ENCODE assay signal across 8 mouse cellular contexts in genomic region chr17:51534678-51535077, GRCm38 (mm10).
DNase-seq lines count a peak whose midpoint lies in the region; ATAC-seq and TF ChIP-seq lines count a peak whose summit lies in the region.

No protein-coding gene starts in this region.

- no peak overlapping the region for H3K9ac ChIP-seq in kidney, embryonic 14.5 days (ENCODE audit: low read depth, low read length)
- H3K9ac ChIP-seq in embryonic facial prominence, embryonic 11.5 days (replicated peaks; ENCODE audit: low read length) = no peak overlapping the region
- no peak overlapping the region; the same call in 1 of the 2 replicates for H3K9ac ChIP-seq in hindbrain, embryonic 16.5 days (ENCODE audit: low read depth, low read length)

- no peaks in the 10 kb centered on the region for H3K27me3 ChIP-seq in kidney, embryonic 14.5 days (ENCODE audit: control insufficient read depth, insufficient read depth, low read length)
- H3K27me3 ChIP-seq in embryonic facial prominence, embryonic 11.5 days (ENCODE audit: control insufficient read depth, insufficient read depth, low read length) = no peaks in the 10 kb centered on the region; the same call in 1 of the 2 replicates
- H3K27me3 ChIP-seq in hindbrain, embryonic 16.5 days (replicated peaks; ENCODE audit: control insufficient read depth, insufficient read depth, low read length) = no peaks in the 10 kb centered on the region

- no peaks in the 10 kb centered on the region for H3K4me1 ChIP-seq in kidney, embryonic 14.5 days (ENCODE audit: control insufficient read depth, insufficient read depth, low read length)
- H3K4me1 ChIP-seq in embryonic facial prominence, embryonic 11.5 days (ENCODE audit: control insufficient read depth, insufficient read depth, low read length) = peaks cover 4% of the 10 kb centered on the region
- H3K4me1 ChIP-seq in hindbrain, embryonic 16.5 days (ENCODE audit: control insufficient read depth, insufficient read depth, low read depth, low read length) = peaks cover 2% of the 10 kb centered on the region
- peaks cover 8% of the 10 kb centered on the region for H3K4me1 ChIP-seq in olfactory bulb, adult 2 months (ENCODE audit: control insufficient read depth, insufficient read depth, low read length)

- H3K27ac ChIP-seq in kidney, embryonic 14.5 days (ENCODE audit: low read depth, low read length) = no peak overlapping the region
- H3K27ac ChIP-seq in embryonic facial prominence, embryonic 11.5 days (replicated peaks; ENCODE audit: low read depth, low read length) = no peak overlapping the region
- H3K27ac ChIP-seq in hindbrain, embryonic 16.5 days (ENCODE audit: low read depth, low read length) = no peak overlapping the region
- no peak overlapping the region for H3K27ac ChIP-seq in olfactory bulb, adult 2 months (ENCODE audit: insufficient read depth, low read depth, low read length)

- DNase-seq in kidney, postnatal 25 days = no peak
- DNase-seq in adrenal gland, postnatal 25 days = peak; percentile 11
- DNase-seq in embryonic facial prominence, embryonic 11.5 days (ENCODE audit: low spot score) = peak; percentile 34
- DNase-seq in c-Kit-positive CD71-positive TER-119-positive erythroid progenitor cells, embryonic 14.5 days (ENCODE audit: low spot score) = no peak
- DNase-seq in testis, postnatal 14 days (ENCODE audit: low spot score) = no peak

- H3K36me3 ChIP-seq in kidney, embryonic 14.5 days (ENCODE audit: control insufficient read depth, insufficient read depth, low read length) = no peaks in the 10 kb centered on the region
- H3K36me3 ChIP-seq in embryonic facial prominence, embryonic 11.5 days (replicated peaks; ENCODE audit: control insufficient read depth, insufficient read depth, low read depth, low read length) = no peaks in the 10 kb centered on the region
- no peaks in the 10 kb centered on the region for H3K36me3 ChIP-seq in hindbrain, embryonic 16.5 days (ENCODE audit: control insufficient read depth, insufficient read depth, low read length)

- TF ChIP-seq CTCF in olfactory bulb, adult 2 months (IDR thresholded peaks at IDR 0.05; ENCODE audit: insufficient read depth, low read depth, low read length) = no peak

- H3K9me3 ChIP-seq in kidney, embryonic 14.5 days (ENCODE audit: control insufficient read depth, low read length) = no peaks in the 10 kb centered on the region
- no peaks in the 10 kb centered on the region for H3K9me3 ChIP-seq in embryonic facial prominence, embryonic 11.5 days (replicated peaks; ENCODE audit: control insufficient read depth, low read length)
- no peaks in the 10 kb centered on the region for H3K9me3 ChIP-seq in hindbrain, embryonic 16.5 days (ENCODE audit: control insufficient read depth, low read length)

- peak overlapping the region; percentile 39 for H3K4me2 ChIP-seq in kidney, embryonic 14.5 days (replicated peaks; ENCODE audit: low read depth, low read length)
- peak overlapping the region; percentile 32 for H3K4me2 ChIP-seq in embryonic facial prominence, embryonic 11.5 days (ENCODE audit: low read depth, low read length)
- peak overlapping the region; percentile 67 for H3K4me2 ChIP-seq in hindbrain, embryonic 16.5 days (ENCODE audit: low read length)

- ATAC-seq in kidney, embryonic 14.5 days (ENCODE audit: low FRiP score, low TSS enrichment) = peak; percentile 91
- peak; percentile 82 for ATAC-seq in embryonic facial prominence, embryonic 11.5 days (replicated peaks; ENCODE audit: insufficient number of reproducible peaks, low FRiP score, low TSS enrichment, low read depth)
- peak; percentile 78; the same call in 1 of the 2 replicates for ATAC-seq in hindbrain, embryonic 16.5 days

- 0 out of 2 replicates have a peak overlapping the region, but pooled peaks have one; percentile 1 for H3K4me3 ChIP-seq in kidney, embryonic 14.5 days (ENCODE audit: low read length)
- no peak overlapping the region for H3K4me3 ChIP-seq in embryonic facial prominence, embryonic 11.5 days (ENCODE audit: low read depth, low read length)
- H3K4me3 ChIP-seq in hindbrain, embryonic 16.5 days (ENCODE audit: low read length) = peak overlapping the region; percentile 38
- peak overlapping the region; percentile 54 for H3K4me3 ChIP-seq in olfactory bulb, adult 2 months (ENCODE audit: insufficient read depth, low read depth, low read length)

- WGBS in kidney, embryonic 14.5 days = 9% methylated on average over 10 of the region's 10 CpGs
- 26% methylated on average over 10 of the region's 10 CpGs for WGBS in embryonic facial prominence, embryonic 11.5 days
- 24% methylated on average over 10 of the region's 10 CpGs for WGBS in hindbrain, embryonic 16.5 days
- 13% methylated on average over 10 of the region's 10 CpGs for WGBS in olfactory bulb, adult 2 months

- no peak for TF ChIP-seq POLR2A in olfactory bulb, adult 2 months (IDR thresholded peaks at IDR 0.05; ENCODE audit: insufficient read depth, low read depth, low read length)

Comparison
In these comparisons a context has a peak if more than half of its experiments do, and no peak if none do; other contexts are left out.
1. DNase-seq: peak in adrenal gland, postnatal 25 days (single experiment) and embryonic facial prominence, embryonic 11.5 days (single experiment); none in kidney, postnatal 25 days (0 of 2), c-Kit-positive CD71-positive TER-119-positive erythroid progenitor cells, embryonic 14.5 days (single experiment) and testis, postnatal 14 days (single experiment).
2. Peak in every context shown above with its lines, with median percentiles within 50 percentile points of each other: ATAC-seq and H3K4me2 ChIP-seq.